ENCODE assay signal across 8 mouse cellular contexts in the genomic region with DNA sequence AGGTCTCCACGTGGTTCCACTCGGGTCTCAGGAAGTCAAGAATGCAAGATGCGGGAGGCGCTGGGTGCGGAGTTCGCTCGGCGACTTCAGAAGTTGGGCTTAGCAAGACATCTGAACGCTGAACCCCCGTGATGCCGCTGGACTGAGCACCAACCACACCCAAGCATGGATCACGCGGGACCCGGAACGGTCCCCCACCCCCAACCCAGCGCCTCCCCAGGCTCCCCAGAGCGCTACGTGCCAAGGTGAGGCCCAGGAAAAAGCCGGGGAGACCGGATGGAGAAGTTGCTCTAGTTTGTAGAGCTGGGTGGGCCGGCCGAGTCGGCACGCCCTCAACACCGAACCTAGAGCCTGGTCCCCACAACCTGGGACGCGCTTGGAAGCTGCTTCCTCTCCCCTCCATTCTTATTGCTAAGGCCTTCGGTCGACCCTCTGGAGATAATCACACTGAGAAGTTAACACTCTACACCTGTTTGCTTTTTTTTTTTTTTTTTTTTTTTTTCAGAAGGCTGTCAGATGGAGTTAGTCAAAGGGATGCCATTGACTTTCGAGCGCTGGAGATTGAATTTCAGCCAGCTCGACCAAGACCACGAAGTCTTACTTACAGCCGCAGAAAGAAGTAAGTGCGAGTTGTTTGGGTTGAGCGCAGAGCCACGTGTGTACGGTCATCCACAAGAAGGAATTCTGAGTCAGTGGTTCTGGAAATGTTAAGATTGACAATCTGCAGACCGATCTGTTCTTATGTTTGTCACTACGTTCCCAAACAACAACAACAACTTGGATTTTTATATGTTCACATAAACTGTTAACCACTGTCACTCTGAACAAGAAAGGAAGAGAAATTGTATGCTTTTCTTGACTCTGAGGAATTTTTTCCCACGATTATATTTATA. TPM values are rescaled to one million over a fixed set of nuclear protein-coding genes. Genes with fewer than 3 reads are reported as not detected.
A peak's percentile ranks its signal among the peaks of the same experiment; 100 is the strongest.
DNase-seq lines count a peak whose midpoint lies in the region; ATAC-seq lines count a peak whose summit lies in the region.

TSS of gene B3gnt2 (minus strand) at position 627 of the 893 bp plus-strand sequence.

- WGBS in embryonic facial prominence, embryonic 13.5 days: 3% methylated on average over 41 of the region's 41 CpGs
- WGBS in heart, embryonic 15.5 days: 7% methylated on average over 41 of the region's 41 CpGs

- H3K27me3 ChIP-seq in embryonic facial prominence, embryonic 13.5 days: peaks cover 57% of the 10 kb centered on the region
- H3K27me3 ChIP-seq in heart, embryonic 15.5 days: 0 out of 2 replicates have a peak, but pooled peaks cover 4% of the 10 kb centered on the region

- no peaks in the 10 kb centered on the region for H3K9me3 ChIP-seq in embryonic facial prominence, embryonic 13.5 days
- no peaks in the 10 kb centered on the region for H3K9me3 ChIP-seq in heart, embryonic 15.5 days (replicated peaks)

- no peak for ATAC-seq in embryonic facial prominence, embryonic 13.5 days (ENCODE audit: insufficient number of reproducible peaks, insufficient read depth, low FRiP score, low TSS enrichment, low read depth)
- ATAC-seq in heart, embryonic 15.5 days (replicated peaks; ENCODE audit: insufficient number of reproducible peaks, insufficient read depth, low FRiP score, low read depth): no peak

- DNase-seq in urinary bladder, adult 18-20 months (ENCODE audit: low spot score in 2 of 2): peak; percentile 62 to 64
- DNase-seq in urinary bladder, postnatal 10 days (ENCODE audit: low spot score): no peak
- DNase-seq in layer of hippocampus, postnatal 14 days (ENCODE audit: low spot score in 2 of 2): no peak
- DNase-seq in lung, postnatal 4 days: peak; percentile 68 to 75
- peak; percentile 34 for DNase-seq in testis, postnatal 14 days (ENCODE audit: low spot score)
- DNase-seq in frontal cortex, adult 2 months (ENCODE audit: extremely low spot score in 1 of 2, low spot score in 1 of 2): no peak

- peaks cover 26% of the 10 kb centered on the region for H3K4me1 ChIP-seq in embryonic facial prominence, embryonic 13.5 days
- H3K4me1 ChIP-seq in heart, embryonic 15.5 days (replicated peaks): peaks cover 16% of the 10 kb centered on the region

- H3K4me3 ChIP-seq in embryonic facial prominence, embryonic 13.5 days: peak within 1 kb of the TSS; percentile 69
- H3K4me3 ChIP-seq in heart, embryonic 15.5 days: peak within 1 kb of the TSS; percentile 85

- peak within 1 kb of the TSS; percentile 97 for H3K4me2 ChIP-seq in embryonic facial prominence, embryonic 13.5 days
- peak within 1 kb of the TSS; percentile 99 for H3K4me2 ChIP-seq in heart, embryonic 15.5 days

- peak within 1 kb of the TSS; percentile 77 for H3K9ac ChIP-seq in embryonic facial prominence, embryonic 13.5 days
- H3K9ac ChIP-seq in heart, embryonic 15.5 days: peak within 1 kb of the TSS; percentile 87

- peak within 1 kb of the TSS; percentile 58 for H3K27ac ChIP-seq in embryonic facial prominence, embryonic 13.5 days
- H3K27ac ChIP-seq in heart, embryonic 15.5 days: peak within 1 kb of the TSS; percentile 81

- H3K36me3 ChIP-seq in embryonic facial prominence, embryonic 13.5 days: no peaks in the 10 kb centered on the region
- no peaks in the 10 kb centered on the region for H3K36me3 ChIP-seq in heart, embryonic 15.5 days

RNA-seq across cellular contexts. Expression of gene B3gnt2, which starts in this region (rescaled TPM):
- polyA plus RNA-seq in embryonic facial prominence, embryonic 13.5 days (2015; fragmentation: Nextera tagmentation; extraction: Ambion mirVana): 7.0 and 8.5 TPM in 2 replicates
- 6.5 and 6.9 TPM in 2 replicates for polyA plus RNA-seq in heart, embryonic 15.5 days (2015; fragmentation: Nextera tagmentation; extraction: Ambion mirVana)
- total RNA-seq in layer of hippocampus, postnatal 14 days (2021): 10 to 100 TPM; 16.1 TPM
- 9.7 and 11.2 TPM in 2 replicates for polyA plus RNA-seq in frontal cortex, adult 2 months (2012; rRNA removed)

Comparison
In these comparisons a context has a peak if more than half of its experiments do, and no peak if none do; other contexts are left out.
1. DNase-seq: peak in urinary bladder, adult 18-20 months (2 of 2), lung, postnatal 4 days (2 of 2) and testis, postnatal 14 days (single experiment); none in urinary bladder, postnatal 10 days (single experiment), layer of hippocampus, postnatal 14 days (0 of 2) and frontal cortex, adult 2 months (0 of 2).